Mouse (Mus musculus) kidney, embryonic 14.5 days (tissue): Measurements from ENCODE around the gene S100a13. TPM values are rescaled to one million over a fixed set of nuclear protein-coding genes. Genes with fewer than 3 reads are reported as not detected.

Experiments used
- ATAC-seq: fragments of 200-750 bp; cut with Nextera tagmentation; 2 replicates; pipeline ENCODE4 v1.8.0; 2017; ENCODE audit warnings: moderate number of reproducible peaks, mild to moderate bottlenecking, moderate TSS enrichment, moderate library complexity; ENCODE audit not compliant: low FRiP score, low TSS enrichment
- H3K27ac ChIP-seq: fragments of 300-500 bp; sonication (generic); 2 replicates; pipeline ENCODE4 v1.5.1; 2014; ENCODE audit warnings: low read depth, mild to moderate bottlenecking, low read length, moderate library complexity, mixed read lengths
- H3K27me3 ChIP-seq: fragments of 300-500 bp; sonication (generic); 2 replicates; pipeline ENCODE4 v1.6.1; 2014; ENCODE audit warnings: mild to moderate bottlenecking, low read length; ENCODE audit not compliant: control insufficient read depth, insufficient read depth
- H3K36me3 ChIP-seq: fragments of 300-500 bp; sonication (generic); 2 replicates; pipeline ENCODE4 v1.6.1; 2014; ENCODE audit warnings: low read length, mixed read lengths; ENCODE audit not compliant: control insufficient read depth, insufficient read depth
- H3K4me1 ChIP-seq: fragments of 300-500 bp; sonication (generic); 2 replicates; pipeline ENCODE4 v1.6.1; 2014; ENCODE audit warnings: low read length, mixed read lengths; ENCODE audit not compliant: control insufficient read depth, insufficient read depth
- H3K4me2 ChIP-seq: fragments of 300-500 bp; sonication (generic); replicated peaks from 2 replicates; pipeline ENCODE4 v1.6.1; 2014; ENCODE audit warnings: low read depth, mild to moderate bottlenecking, low read length
- H3K4me3 ChIP-seq: fragments of 300-500 bp; sonication (generic); 2 replicates; pipeline ENCODE4 v1.5.1; 2014; ENCODE audit warnings: mild to moderate bottlenecking, low read length
- H3K9ac ChIP-seq: fragments of 300-500 bp; sonication (generic); 2 replicates; pipeline ENCODE4 v1.6.1; 2014; ENCODE audit warnings: low read depth, mild to moderate bottlenecking, low read length, moderate library complexity
- H3K9me3 ChIP-seq: fragments of 300-500 bp; sonication (generic); 2 replicates; pipeline ENCODE4 v1.6.1; 2016; ENCODE audit warnings: low read length; ENCODE audit not compliant: control insufficient read depth
- WGBS: fragments of 180-500 bp; shearing (Covaris S2); extraction: QIAGEN DNeasy Blood & Tissue Kit; methylation state at CpG from one replicate; pipeline ENCODE4 v1.1.7; 2014; 5-methylcytosine and 5-hydroxymethylcytosine counted together
- polyA plus RNA-seq: library from polyadenylated mRNA; unstranded; fragments of >200 nt; fragmentation: Nextera tagmentation; extraction: Ambion mirVana; gene quantifications from 2 replicates; pipeline ENCODE4 v1.2.1, GENCODE M21; 2014

S100a13 gene
- polyA plus RNA-seq, 1 experiment from 2014 or later, result 30.2 TPM

GRCm38 (mm10) chr3:90560008-90560628 lies 45.9 kb downstream of the S100a13 start, which contains the start of gene S100a3:
Gene S100a3 (plus strand): TSS chr3:90560578.
- Histone ChIP-seq H3K4me3 (no peak within 1 kb of the TSS), H3K9ac (no peak within 1 kb of the TSS), H3K4me2 (no peak within 1 kb of the TSS), H3K27ac (no peak within 1 kb of the TSS), H3K36me3 (no peaks in the 10 kb centered on the region), H3K4me1 (no peaks in the 10 kb centered on the region), H3K27me3 (no peaks in the 10 kb centered on the region), H3K9me3 (no peaks in the 10 kb centered on the region)
- WGBS, result 69% methylated on average over 6 of the region's 6 CpGs
- ATAC-seq, result no peak

Other genes with a start within 250 kb of the S100a13 start
- gene Dennd4b, start 249.2 kb upstream of the S100a13 start, polyA plus RNA-seq, result 2.9 and 4.5 TPM in 2 replicates
- gene Gatad2b, start 221.3 kb upstream of the S100a13 start, polyA plus RNA-seq, result 24.5 and 25.4 TPM in 2 replicates
- gene Slc27a3, start 124.5 kb upstream of the S100a13 start, polyA plus RNA-seq, result 8.2 and 12.3 TPM in 2 replicates
- 24.0 and 39.2 TPM in 2 replicates for gene Ints3, start 80.8 kb upstream of the S100a13 start, polyA plus RNA-seq
- gene Npr1, start 48.6 kb upstream of the S100a13 start, polyA plus RNA-seq, result 11.0 and 12.3 TPM in 2 replicates
- gene Ilf2, start 38.3 kb upstream of the S100a13 start, polyA plus RNA-seq, result 245 and 262 TPM in 2 replicates
- 58.5 and 67.6 TPM in 2 replicates for gene Snapin, start 23.4 kb upstream of the S100a13 start, polyA plus RNA-seq
- gene Chtop, start 4.9 kb upstream of the S100a13 start, polyA plus RNA-seq, result 98.8 and 105 TPM in 2 replicates
- gene S100a1, start within 50 bp of the S100a13 start, polyA plus RNA-seq, result 50.7 and 55.9 TPM in 2 replicates
- gene S100a14, start 12.4 kb downstream of the S100a13 start, polyA plus RNA-seq, result 1.1 and 1.6 TPM in 2 replicates
- 175 and 198 TPM in 2 replicates for gene S100a16, start 22.8 kb downstream of the S100a13 start, polyA plus RNA-seq
- 0.06 TPM in 1 of 2 replicates, not detected in the other for gene S100a3, start 46.1 kb downstream of the S100a13 start, polyA plus RNA-seq
- not detected in 2 replicates for gene S100a2, start 75.8 kb downstream of the S100a13 start, polyA plus RNA-seq
- gene Gm42674, start 87.5 kb downstream of the S100a13 start, polyA plus RNA-seq, result not detected in 2 replicates
- gene S100a4, start 89.3 kb downstream of the S100a13 start, polyA plus RNA-seq, result 2.7 and 3.9 TPM in 2 replicates
- 0.56 TPM in 1 of 2 replicates, not detected in the other for gene S100a5, start 94.1 kb downstream of the S100a13 start, polyA plus RNA-seq
- 115 and 148 TPM in 2 replicates for gene S100a6, start 98.4 kb downstream of the S100a13 start, polyA plus RNA-seq
- gene S100a7a, start 139.6 kb downstream of the S100a13 start, polyA plus RNA-seq, result not detected in 2 replicates
- gene S100a8, start 154.5 kb downstream of the S100a13 start, polyA plus RNA-seq, result 2.4 and 4.2 TPM in 2 replicates
- gene S100a9, start 181.3 kb downstream of the S100a13 start, polyA plus RNA-seq, result 1.3 and 2.0 TPM in 2 replicates
- gene Pglyrp4, start 212.5 kb downstream of the S100a13 start, polyA plus RNA-seq, result not detected in 2 replicates